Mouse (Mus musculus): Measurements from ENCODE around the gene Myh14.

Gene Myh14

GRCm38 (mm10) chr7:44633407-44633806, 37.2 kb downstream of the Myh14 start:
- no peak for DNase-seq (ENCODE audit: low read depth, low spot score)

DNA sequence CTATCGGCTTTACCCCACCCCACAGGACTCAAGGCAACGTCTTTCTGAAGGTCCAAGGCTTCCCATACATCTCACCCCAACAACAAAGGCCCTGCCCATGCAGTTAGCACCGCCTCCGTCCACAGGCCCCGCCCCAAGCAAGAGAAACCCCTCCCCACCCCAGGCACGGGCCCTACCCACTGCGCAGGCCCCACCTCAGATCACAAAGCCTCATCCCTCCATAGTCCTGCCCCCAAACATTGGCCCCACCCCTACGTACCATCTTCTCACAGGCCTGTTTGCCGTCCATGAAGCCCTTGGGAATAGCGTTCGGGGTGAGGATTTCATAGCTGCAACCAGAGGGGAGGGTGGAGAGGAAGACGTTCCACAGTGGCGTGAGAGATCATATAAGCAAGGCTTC, 38.0 kb downstream of the Myh14 start:
- no peak for DNase-seq (ENCODE audit: low read depth, low spot score)

GRCm38 (mm10) chr7:44630437-44630836, 40.2 kb downstream of the Myh14 start:
- no peak for DNase-seq (ENCODE audit: low read depth, low spot score)

GRCm38 (mm10) chr7:44628402-44629034, 42.1 kb downstream of the Myh14 start:
- no peak for DNase-seq (ENCODE audit: low read depth, low spot score)

DNA sequence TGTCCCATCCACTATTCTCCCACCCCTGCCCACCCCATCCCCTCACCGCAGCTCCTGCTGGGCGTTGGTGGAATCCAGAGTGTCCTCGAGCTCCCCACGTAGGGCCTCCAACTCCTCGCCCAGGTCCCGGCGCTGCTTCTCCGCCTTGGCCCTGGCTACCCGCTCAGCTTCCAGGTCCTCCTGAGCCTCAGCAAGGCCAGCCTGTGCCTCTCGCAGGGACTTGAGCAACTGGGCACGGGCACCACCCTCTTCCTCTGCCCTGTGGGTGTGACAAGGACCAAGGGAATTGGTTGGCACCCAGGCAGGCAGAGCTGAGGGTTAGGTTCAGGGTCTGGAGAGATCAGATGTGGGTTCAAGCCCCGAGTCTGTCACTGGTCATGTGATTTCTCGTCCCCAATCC, 43.7 kb downstream of the Myh14 start:
- DNase-seq (ENCODE audit: low read depth, low spot score) = no peak

DNA sequence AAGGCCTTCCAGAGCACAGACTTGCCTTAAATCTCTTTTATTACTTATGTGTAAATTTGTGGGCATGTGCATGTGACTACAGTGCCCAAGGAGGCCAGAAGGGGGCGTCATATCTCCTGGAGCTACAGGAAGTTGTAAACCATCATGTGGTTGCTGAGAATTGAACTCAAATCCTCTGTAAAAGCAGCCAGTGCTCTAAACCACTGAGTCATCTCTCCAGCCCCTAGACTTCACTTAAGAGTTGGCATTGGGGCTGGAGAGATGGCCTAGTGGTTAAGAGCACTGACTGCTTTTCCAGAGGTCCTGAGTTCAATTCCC, 44.6 kb downstream of the Myh14 start:
- DNase-seq (ENCODE audit: low read depth, low spot score) = no peak

DNA sequence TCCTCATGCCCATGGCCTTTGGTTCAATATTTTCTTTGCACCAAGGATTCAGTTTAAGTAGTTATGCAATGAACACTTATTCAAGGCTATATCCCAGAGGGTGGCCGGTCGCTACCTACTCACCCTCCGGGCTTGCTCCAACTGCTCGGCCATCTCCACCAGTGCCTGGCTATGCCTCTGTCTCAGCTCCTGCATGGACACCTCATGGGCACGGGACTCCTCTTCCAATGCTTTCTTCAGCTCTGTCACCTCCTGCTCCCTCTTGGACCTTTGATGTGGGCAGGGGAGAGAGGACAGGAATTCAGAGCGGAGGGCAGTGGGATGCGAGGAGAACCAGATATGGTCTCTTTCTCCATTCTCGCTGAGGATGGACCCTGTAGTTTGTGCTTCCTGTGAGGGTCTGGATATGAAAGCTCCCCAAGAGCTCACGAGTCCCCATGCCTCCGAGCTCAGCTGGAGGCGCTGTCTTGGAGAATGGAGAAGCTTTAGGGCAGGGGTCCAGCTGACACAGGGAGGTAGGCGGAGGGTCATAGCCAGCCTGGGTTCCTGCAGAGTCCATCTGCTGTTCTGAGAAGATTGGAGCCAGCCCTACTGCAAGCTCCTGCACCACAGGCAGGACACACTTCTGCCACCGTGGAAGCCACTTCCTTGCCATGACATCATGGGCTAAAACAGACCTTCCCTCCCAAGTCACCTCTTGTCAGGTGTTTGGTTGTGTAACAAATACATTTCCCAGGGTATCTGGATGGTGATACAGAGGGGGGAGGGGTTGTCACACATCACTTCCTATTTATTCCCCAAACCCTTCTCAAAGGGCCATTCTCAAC, 45.2 kb downstream of the Myh14 start:
- DNase-seq (ENCODE audit: low read depth, low spot score) = no peak

DNA sequence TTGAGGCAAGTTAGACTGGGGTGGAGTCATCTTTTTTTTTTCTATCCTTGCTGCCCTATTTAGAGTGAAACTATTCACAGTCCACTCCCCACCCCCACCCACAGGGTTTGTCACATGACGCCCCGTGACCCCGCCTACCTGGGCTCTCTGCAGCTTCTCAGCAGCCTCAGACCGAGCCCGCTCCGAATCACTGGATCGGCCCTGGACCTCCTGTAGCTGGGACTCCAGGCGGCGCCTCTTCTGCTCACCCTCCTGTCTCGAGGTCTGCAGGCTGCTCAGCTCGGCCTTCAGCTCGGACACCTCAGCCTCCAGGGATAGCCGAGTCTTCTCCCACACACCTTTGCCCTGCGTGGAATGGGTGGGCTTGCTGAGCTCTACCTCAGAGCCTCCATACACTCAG, 45.8 kb downstream of the Myh14 start:
- no peak for DNase-seq (ENCODE audit: low read depth, low spot score)

DNA sequence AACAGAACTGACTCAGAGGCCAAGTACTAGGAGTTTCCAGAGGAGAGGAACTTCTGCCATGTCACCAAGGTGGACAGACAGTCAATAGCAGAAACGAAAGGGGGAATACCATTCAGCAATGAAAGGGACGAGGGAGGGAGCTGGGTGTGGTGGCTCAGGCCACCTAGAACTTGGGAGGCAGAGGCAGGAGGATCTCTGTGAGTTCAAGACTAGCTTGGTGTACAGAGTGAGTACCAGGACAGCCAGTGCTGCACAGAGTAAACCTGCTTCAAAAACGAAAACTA, 46.2 kb downstream of the Myh14 start:
- DNase-seq (ENCODE audit: low read depth, low spot score) = no peak

DNA sequence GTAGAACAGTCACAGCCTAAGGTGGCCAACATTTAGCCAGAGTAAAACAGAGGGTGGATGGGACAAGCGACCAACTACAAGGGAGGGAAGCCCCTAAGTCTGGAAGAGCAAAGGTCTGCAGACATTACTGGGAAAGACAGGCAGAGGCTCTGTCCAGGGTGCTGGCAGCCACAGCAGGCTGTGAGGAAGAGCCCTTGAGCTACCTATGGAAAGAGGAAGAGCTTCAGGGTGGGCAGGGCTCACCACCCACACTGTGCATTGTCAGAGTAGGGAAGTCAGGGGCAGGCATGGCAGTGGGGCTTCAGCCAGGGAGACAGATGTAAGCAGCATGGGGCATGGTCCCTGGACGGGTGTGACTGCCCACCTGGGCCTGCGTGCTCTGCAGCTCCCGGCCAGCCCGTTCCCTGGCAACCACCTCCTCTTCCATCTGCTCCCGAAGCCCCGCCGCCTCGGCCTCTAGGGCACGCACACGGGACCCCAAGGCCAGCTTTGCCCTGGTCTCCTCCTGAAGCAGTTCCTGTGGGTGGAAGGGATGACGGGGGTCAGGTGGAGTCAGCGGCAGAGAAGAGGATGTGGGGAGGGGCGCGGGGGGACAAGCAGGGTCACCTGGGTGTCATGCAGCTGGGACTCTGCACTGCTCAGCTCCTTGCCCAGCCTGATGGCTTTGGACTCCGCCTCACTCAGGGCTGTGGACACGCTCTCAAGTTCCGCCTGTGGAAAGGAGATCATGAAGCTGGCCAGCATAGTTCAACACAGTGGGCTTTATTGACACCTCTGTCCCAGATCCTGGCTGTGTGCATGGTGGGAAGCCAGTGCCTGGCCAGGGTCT, 46.7 kb downstream of the Myh14 start:
- DNase-seq (ENCODE audit: low read depth, low spot score) = no peak

GRCm38 (mm10) chr7:44617059-44617458, 53.6 kb downstream of the Myh14 start:
- DNase-seq (ENCODE audit: low read depth, low spot score) = no peak

GRCm38 (mm10) chr7:44615987-44616386, 54.7 kb downstream of the Myh14 start:
- DNase-seq (ENCODE audit: low read depth, low spot score) = no peak

DNA sequence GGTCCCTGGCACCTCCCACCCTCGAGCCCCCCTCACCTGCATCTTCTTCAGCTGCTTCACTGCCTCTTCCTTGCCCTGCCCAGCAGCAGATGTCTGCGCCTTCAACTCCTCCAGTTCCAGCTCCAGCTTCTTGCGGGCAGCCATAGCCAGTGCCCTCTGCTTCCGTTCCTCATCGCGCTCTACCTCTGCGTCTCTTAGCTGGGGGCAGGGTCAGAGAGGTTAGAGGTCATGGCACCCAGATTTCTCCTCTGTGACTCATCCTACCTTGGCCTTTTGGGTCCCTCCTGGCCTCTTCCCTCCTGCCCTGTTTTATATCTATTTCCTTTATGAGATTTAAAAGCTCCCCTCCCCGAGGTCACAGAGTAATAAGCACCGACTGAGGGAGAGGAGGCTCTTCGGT, 55.3 kb downstream of the Myh14 start:
- no peak for DNase-seq (ENCODE audit: low read depth, low spot score)

DNA sequence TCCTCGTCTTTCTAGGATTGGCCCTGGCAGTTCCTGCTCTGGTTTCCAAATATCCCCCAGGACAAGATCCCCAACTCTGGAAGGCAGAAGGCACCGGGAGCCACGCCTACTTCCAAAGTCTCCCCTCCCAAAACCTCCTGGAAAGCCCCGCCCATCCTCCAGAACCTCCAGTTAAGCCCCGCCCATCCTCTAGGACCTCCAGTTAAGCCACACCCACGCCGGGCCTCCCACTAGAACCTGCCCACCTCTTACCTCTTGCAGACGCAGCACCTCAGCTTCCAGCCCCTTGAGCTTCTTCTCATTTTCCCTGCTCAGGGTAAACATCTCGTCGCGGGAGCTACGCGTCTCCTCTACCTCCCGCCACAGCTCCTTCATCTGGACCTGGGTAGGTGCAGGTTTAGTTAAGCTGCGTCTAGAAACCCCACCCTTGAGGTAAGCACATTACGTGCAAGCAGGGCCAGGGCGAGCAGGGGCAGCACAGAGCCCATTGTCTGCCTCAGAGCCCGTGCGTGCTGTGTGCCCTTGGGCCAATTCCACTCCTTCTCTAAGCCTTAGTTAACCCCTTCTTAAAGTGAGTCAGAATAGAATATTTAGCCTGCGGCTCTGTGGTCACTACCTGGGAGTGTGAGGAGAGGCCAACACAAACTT, 56.5 kb downstream of the Myh14 start:
- DNase-seq (ENCODE audit: low read depth, low spot score) = no peak

DNA sequence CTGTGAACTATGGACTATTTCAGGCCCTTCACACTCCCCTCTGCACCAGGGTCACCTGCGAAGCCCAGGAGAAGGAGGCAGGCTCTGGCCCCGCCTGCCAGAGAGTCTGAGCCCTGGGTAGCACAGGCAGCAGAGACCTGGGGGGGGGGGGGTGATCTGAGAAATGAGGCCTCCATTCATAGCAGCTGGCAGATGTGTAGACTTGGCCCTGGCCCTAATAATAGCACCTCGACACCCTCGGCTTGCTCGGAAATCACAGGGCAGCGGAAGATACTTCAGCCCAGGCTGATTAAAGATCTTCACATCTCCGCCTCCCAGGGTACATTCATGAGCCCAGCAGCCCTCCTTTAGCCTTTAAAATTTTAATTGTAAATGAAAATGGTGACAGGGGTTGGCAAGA, 58.5 kb downstream of the Myh14 start:
- no peak for DNase-seq (ENCODE audit: low read depth, low spot score)

DNA sequence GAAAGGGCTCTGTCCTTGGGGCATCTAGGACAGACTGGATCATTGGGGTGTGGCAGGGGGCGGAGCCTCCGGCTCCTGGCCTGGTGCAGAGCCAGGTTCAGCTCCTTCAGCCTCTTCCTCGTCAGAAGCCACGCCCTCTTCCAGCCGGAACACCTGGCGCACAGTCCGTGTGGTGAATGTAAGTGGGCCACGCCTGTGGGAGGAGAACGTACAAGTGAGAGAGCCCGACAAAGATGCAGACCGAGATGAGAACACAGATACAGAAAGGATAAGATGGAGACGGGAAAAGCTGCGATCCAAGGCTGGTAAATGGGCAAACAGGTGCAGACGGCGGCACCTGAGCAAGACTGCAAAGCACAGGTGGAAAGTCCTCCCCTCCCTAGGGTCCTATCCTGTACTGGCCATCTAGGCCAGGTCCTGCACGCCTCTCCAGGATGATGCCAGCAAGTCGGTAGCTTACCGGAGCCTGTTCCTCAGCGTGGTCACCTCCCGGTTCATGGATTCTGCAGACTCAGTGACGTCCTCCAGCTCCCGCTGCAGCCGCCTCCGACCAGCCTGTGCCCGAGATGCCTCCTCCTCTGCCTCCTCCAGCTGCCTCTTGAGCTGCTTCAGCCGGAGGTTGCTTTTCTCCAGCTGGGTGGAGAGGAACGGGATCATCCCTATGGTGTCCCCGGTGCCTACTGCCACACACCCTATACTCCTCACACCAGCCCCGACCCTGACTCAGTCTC, 64.3 kb downstream of the Myh14 start:
- no peak for DNase-seq (ENCODE audit: low read depth, low spot score)

- DNase-seq (ENCODE audit: low read depth, low spot score) = no peak
Measured at GRCm38 (mm10) chr7:44605436-44605835, 65.2 kb downstream of the Myh14 start.

- no peak for DNase-seq (ENCODE audit: low read depth, low spot score)
Measured at GRCm38 (mm10) chr7:44604619-44605018, 66.0 kb downstream of the Myh14 start.

GRCm38 (mm10) chr7:44604139-44604606, 66.5 kb downstream of the Myh14 start:
- no peak for DNase-seq (ENCODE audit: low read depth, low spot score)

- DNase-seq (ENCODE audit: low read depth, low spot score) = no peak
Measured at GRCm38 (mm10) chr7:44603186-44603855, 67.3 kb downstream of the Myh14 start.

GRCm38 (mm10) chr7:44602443-44602842, 68.2 kb downstream of the Myh14 start:
- DNase-seq (ENCODE audit: low read depth, low spot score) = no peak

All from c-Kit-negative CD71-positive TER-119-positive erythroid progenitor cells, embryonic 14.5 days (primary cell).